Mouse (Mus musculus) ZHBTc4 (cell line): ENCODE data around the gene Mss51.
A peak's percentile ranks its signal among the peaks of the same experiment; 100 is the strongest.

Experiments used
- DNase-seq: peaks from one replicate; pipeline ENCODE4 v3.0.0-alpha.2; 2011; ENCODE audit warnings: low read depth, low spot score

Gene Mss51

GRCm38 (mm10) chr14:20496603-20497002 lies at the start of gene Mss51:
Gene Mss51 (minus strand): TSS chr14:20496901.
- no peak for DNase-seq

GRCm38 (mm10) chr14:20546415-20546814 lies 49.7 kb upstream of the Mss51 start, which contains the start of gene Ppp3cb:
Gene Ppp3cb (minus strand): TSS chr14:20546573.
- peak; percentile 98 for DNase-seq

- peak; percentile 95 for DNase-seq
These were observed 49.0 kb upstream of the Mss51 start for GRCm38 (mm10) chr14:20545529-20546331.

GRCm38 (mm10) chr14:20544467-20545411 lies 48.0 kb upstream of the Mss51 start:
- DNase-seq, result no peak

GRCm38 (mm10) chr14:20529643-20530042 lies 32.9 kb upstream of the Mss51 start:
- no peak for DNase-seq

- DNase-seq, result no peak
These were observed 23.5 kb upstream of the Mss51 start for GRCm38 (mm10) chr14:20520179-20520578.

GRCm38 (mm10) chr14:20508424-20508823 lies 11.7 kb upstream of the Mss51 start:
- no peak for DNase-seq

- peak; percentile 9 for DNase-seq
These were observed 6.3 kb upstream of the Mss51 start for GRCm38 (mm10) chr14:20502966-20503365.

- no peak for DNase-seq
These were observed 3.3 kb upstream of the Mss51 start for GRCm38 (mm10) chr14:20499982-20500381.

GRCm38 (mm10) chr14:20486031-20486430 lies 10.7 kb downstream of the Mss51 start:
- no peak for DNase-seq

GRCm38 (mm10) chr14:20482051-20482751 lies 14.5 kb downstream of the Mss51 start:
- DNase-seq, result no peak

- DNase-seq, result peak; percentile 80
These were observed 15.5 kb downstream of the Mss51 start for GRCm38 (mm10) chr14:20481211-20481610.

GRCm38 (mm10) chr14:20480195-20480579 lies 16.5 kb downstream of the Mss51 start:
- DNase-seq, result no peak

- peak; percentile 90 for DNase-seq
These were observed 17.2 kb downstream of the Mss51 start, which contains the start of gene Anxa7 for GRCm38 (mm10) chr14:20479291-20480194. Gene Anxa7 (minus strand): TSS chr14:20480133.

- peak; percentile 79 for DNase-seq
These were observed 17.9 kb downstream of the Mss51 start for GRCm38 (mm10) chr14:20478801-20479200.

- DNase-seq, result no peak
These were observed 18.3 kb downstream of the Mss51 start for GRCm38 (mm10) chr14:20478385-20478784.

- DNase-seq, result peak; percentile 33
These were observed 19.3 kb downstream of the Mss51 start for GRCm38 (mm10) chr14:20477261-20478025.

- no peak for DNase-seq
These were observed 36.5 kb downstream of the Mss51 start for GRCm38 (mm10) chr14:20460216-20460615.

- no peak for DNase-seq
These were observed 38.3 kb downstream of the Mss51 start for GRCm38 (mm10) chr14:20458378-20458777.

GRCm38 (mm10) chr14:20452929-20453328 lies 43.8 kb downstream of the Mss51 start:
- DNase-seq, result no peak
